Mouse (Mus musculus): Measurements from ENCODE around the gene Tgfb1i1. TPM values are rescaled to one million over a fixed set of nuclear protein-coding genes. Genes with fewer than 3 reads are reported as not detected.

Tgfb1i1 gene
- 1.9 to 3.7 TPM (median 2.5 TPM) in 4 replicates for total RNA-seq (2023)

DNA sequence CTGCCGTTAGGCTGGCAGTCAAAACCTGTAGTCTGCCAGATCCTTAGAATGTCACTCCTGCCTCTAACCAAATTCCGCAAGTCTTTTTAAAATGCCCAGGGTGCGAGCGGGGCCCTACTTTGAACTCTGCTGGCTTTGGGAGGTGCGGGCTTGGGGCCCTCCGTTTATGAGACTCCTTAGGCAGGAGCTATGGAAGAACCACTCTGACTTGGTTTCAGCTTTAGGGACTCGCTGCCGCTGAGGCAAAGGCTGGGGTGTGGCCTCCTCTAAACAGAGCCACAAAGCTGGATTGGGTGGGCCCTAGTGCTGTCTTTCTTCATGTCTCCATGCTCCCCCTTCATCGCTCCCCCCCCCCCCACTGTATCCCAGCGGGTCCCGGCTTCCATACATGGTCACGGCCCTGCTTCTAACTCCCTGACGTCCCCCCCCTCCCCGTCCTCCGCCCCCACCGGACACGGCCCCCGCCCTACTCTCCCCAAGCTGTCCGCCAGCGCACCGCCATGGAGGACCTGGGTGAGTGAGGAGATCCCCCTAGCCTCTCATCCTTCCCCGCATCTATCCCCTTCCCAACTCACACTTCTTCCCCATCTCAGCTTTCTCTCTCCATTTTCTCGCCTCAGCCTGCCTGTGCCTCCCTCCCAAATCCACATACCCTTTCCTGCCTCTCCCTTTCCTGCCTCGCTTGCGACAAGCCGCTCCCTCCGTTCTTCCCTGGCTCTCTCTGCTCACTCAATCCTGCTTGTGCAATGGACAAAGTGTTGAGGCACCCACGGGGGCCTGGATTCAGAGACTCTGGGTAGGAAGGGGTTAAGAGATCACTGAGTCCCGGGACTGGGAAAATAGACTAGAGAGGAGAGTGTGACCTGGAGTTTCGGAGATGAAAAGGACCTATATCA lies at the start of gene Tgfb1i1:
Gene Tgfb1i1 (plus strand): TSS at position 317 of the 896 bp plus-strand sequence.

DNA sequence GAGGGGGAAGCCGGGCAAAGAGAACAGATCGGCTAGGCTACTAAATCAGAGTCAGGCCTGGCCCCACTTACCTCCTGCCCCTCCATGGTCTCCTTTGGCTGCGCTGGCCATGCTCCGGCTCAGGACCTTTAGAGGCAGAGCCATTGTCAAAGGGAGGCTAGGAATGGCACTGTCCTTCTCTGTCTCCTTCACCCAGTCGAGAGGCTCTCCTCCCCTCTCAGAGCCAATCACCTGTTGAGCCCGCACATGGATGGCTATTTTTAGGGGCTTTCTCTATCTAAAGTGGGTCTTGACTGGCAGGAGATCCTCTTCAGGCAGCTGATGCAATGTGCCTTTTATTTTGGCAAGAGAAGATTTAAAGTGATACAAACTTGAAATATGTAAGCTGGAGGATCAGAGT lies 40.5 kb upstream of the Tgfb1i1 start, which contains the start of gene Cox6a2:
Gene Cox6a2 (minus strand): TSS at position 236 of the 400 bp plus-strand sequence.

DNA sequence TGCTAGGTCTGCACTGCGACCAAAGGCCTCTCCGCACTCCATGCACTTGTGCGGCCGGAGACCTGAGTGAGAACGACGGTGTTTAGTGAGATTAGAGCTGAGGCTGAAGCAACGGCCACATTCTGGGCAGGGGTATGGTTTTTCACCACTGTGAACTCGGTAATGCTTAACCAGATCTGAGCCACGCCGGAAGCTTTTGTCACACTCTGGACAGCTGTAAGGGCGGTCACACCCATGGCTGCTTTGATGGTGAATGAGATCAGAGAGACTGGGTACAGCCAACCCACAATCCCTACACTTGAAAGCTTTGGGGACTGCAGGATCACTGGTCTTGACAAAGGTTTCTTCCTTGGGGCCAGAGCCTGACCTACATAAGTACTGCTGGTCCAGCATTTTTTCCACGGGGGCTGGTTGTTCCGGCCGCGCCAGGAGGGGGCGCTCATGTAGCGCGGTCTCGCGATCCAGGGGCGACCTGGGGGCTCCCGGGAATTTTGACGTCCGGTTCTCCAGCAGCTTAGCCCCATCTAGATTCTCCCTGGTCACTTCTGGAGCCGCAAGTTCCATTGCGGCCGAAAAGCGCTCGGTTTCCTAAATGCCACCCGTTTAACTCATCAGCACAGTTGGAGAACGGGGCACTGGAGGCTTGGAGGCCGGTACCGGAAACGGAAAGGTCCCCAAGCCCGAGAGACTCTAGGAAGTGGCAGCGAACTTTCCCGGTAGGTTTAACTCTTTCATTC lies 9.6 kb upstream of the Tgfb1i1 start, which contains the start of gene Armc5:
Gene Armc5 (plus strand): TSS at position 487 of the 737 bp plus-strand sequence.

DNA sequence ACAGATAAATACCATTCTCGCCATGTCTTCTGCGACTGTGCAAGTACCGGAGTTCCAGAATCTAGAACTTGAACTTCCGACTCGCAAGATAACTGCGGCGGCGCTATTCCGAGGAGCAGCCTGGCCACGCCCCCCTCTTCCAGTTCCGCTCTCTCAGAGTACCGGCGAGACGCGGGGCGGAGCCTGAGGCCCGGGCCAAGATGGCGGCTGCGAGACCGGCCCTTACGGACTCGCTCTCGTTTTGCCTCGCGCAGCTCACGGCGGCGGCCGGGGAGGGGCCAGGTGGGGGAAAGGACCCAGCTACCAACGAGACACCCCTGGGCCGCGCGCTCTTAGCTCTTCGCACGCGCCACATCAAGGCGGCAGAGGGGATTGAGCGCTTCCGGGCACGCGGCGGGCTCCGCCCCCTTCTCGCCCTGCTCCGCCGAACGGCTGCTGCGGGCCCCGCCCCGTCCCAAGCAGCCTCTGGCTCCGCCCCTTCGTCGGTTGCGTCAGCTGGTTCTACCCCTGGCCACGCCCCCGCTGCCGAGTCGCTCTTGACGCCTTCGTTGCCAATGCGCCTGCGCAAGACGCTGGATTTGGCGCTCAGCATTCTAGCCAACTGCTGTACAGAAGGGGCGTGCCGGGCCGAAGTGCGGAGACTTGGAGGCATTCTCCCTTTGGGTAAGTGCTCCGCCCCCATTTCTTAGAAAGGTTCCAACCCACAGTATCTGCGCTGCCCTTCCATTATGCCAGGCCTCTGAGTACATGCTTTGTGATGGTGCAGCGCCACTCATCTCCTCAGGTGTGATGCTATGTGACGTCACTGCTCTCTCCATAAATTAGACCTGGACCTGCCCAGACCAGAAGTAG lies 8.5 kb upstream of the Tgfb1i1 start, which contains the start of gene 9130023H24Rik:
Gene 9130023H24Rik (minus strand): TSS at position 105 of the 852 bp plus-strand sequence.

DNA sequence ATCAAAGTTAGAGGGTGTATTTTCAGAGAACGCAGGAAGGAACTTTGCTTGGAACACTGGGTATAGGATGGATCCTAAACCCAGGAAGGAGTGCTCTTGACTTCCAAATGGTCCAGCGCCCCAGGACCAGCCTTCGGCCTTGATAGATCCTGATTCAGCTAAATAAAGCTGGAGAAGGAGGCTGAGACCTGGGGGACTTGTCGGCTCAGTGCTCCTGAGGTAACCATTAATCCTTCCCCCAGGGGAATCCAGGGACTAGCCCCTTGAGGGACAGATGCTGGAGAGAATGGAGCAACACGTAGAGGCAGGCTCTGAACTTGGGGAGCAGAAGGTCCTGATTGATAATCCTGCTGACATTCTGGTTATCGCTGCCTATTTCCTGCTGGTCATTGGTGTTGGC lies 18.8 kb downstream of the Tgfb1i1 start, which contains the start of gene Slc5a2:
Gene Slc5a2 (plus strand): TSS at position 247 of the 400 bp plus-strand sequence.

DNA sequence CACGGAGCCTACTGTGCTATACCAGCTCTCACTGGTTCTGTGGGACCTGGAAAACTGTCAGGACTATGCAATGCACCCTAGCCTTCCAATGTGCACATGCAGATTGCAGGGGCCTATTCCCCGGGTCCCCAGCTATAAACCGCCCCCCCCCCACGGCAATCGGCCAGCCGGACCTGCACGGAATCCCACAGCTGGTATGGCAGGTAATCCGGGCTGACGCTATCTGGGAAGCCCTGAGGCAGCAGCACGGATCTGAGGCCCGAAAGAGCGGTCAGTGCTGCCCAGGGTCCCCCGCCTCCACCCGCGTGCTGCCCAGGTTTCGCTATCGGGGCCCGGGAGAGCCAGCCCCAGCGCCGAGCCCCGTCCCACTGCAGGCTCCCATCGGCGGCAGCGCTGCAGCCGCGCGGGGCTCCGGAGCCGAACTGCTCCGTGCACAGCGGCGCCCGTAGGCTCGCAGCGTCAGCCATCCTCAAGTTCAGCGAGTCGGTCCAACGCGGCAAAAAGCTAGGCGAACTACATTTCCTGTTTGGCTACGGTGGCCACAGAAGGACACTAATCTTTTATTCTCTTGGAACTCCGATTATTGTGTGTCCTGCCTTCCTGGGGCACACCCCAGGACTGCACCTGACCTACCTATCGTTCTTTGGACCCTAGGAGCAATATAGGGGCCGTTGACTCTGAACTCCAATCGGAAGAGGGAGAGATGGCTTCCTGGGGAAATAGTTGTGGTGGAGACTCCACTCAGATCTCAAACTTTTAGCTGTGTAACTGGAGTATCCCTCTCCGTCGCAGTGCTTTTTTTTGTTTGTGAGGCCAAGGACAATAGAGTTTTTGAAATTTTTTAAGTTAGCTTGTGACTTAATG lies 51.2 kb downstream of the Tgfb1i1 start, which contains the start of gene BC017158:
Gene BC017158 (minus strand): TSS at position 554 of the 864 bp plus-strand sequence.

Other genes starting within 250 kb of the Tgfb1i1 start
- 0.26 to 1.7 TPM (median 1.0 TPM) in 4 replicates for gene Trim72, start 242.9 kb upstream of the Tgfb1i1 start, total RNA-seq (2023)
- 1.4 to 2.7 TPM (median 2.1 TPM) in 4 replicates for gene Itgam, start 184.2 kb upstream of the Tgfb1i1 start, total RNA-seq (2023)
- gene Gm49368, start 184.1 kb upstream of the Tgfb1i1 start, total RNA-seq (2023): not detected in 4 replicates
- 0.98 to 3.9 TPM (median 1.8 TPM) in 4 replicates for gene Itgax, start 117.3 kb upstream of the Tgfb1i1 start, total RNA-seq (2023)
- gene Itgad, start 92.4 kb upstream of the Tgfb1i1 start, total RNA-seq (2023): 3.6 to 4.4 TPM (median 4.1 TPM) in 4 replicates
- not detected in 4 replicates for gene Cox6a2, start 40.4 kb upstream of the Tgfb1i1 start, total RNA-seq (2023)
- 26.3 to 31.1 TPM (median 28.7 TPM) in 4 replicates for gene Armc5, start 9.5 kb upstream of the Tgfb1i1 start, total RNA-seq (2023)
- gene 9130023H24Rik, start 8.8 kb upstream of the Tgfb1i1 start, total RNA-seq (2023): 4.6 to 6.0 TPM (median 5.6 TPM) in 4 replicates
- not detected in 4 replicates for gene Slc5a2, start 18.8 kb downstream of the Tgfb1i1 start, total RNA-seq (2023)
- 25.1 to 32.1 TPM (median 28.0 TPM) in 4 replicates for gene BC017158, start 51.4 kb downstream of the Tgfb1i1 start, total RNA-seq (2023)
- gene Rgs10, start 171.9 kb downstream of the Tgfb1i1 start, total RNA-seq (2023): 26.9 to 35.9 TPM (median 29.0 TPM) in 4 replicates
- 149 to 154 TPM (median 152 TPM) in 4 replicates for gene Tial1, start 214.9 kb downstream of the Tgfb1i1 start, total RNA-seq (2023)

Data from B cell, adult 62 days (primary cell).